Comparison of ENCODE assay signal across 8 mouse cellular contexts in the genomic region with DNA sequence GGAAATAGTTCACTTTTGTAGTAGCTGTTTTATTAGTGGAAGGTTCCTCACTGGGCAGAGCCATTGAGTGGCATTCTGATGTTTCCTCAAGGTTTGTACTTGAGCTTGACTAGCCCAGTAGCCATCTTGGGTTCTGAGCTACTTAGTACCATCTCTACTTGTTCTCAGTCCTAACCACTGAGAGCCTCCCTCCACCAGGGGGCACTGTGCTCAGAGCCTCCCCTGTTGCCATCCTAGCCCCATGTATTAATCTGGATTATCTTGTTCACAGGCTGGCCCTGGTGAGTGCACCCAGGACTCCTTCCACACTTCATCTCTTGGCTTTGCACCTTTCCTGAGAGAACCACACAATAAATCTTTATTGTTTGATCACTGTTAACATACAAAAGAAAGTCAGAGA.
A peak's percentile ranks its signal among the peaks of the same experiment; 100 is the strongest.
DNase-seq lines count a peak whose midpoint lies in the region.

No protein-coding gene starts in this region.

- peak; percentile 54 to 67 for DNase-seq in cerebellum, postnatal 14 days
- no peak for DNase-seq in cerebellum, adult 8-10 months
- peak; percentile 6 to 19 for DNase-seq in lung, adult 18-20 months
- DNase-seq in lung, postnatal 25 days (ENCODE audit: low spot score) = no peak
- peak; percentile 29 for DNase-seq in embryo, embryonic 9.5 days (ENCODE audit: extremely low spot score)
- DNase-seq in retina, postnatal 1 day = peak; percentile 55
- no peak for DNase-seq in gastrocnemius, postnatal 25 days
- no peak for DNase-seq in urinary bladder, postnatal 4 days (ENCODE audit: low spot score in 2 of 2)

Comparison
In these comparisons a context has a peak if more than half of its experiments do, and no peak if none do; other contexts are left out.
1. DNase-seq: peak in cerebellum, postnatal 14 days (2 of 2), lung, adult 18-20 months (2 of 2), embryo, embryonic 9.5 days (single experiment) and retina, postnatal 1 day (single experiment); none in cerebellum, adult 8-10 months (single experiment), lung, postnatal 25 days (single experiment), gastrocnemius, postnatal 25 days (single experiment) and urinary bladder, postnatal 4 days (0 of 2).